Mouse (Mus musculus) frontal cortex, adult 2 months (tissue): ENCODE data around the gene 4933417A18Rik. TPM values are rescaled to one million over a fixed set of nuclear protein-coding genes. Genes with fewer than 3 reads are reported as not detected.
"Not testable (repeated sequence)": the region's sequence is repeated elsewhere in the genome, so short reads cannot be mapped to it uniquely, and the experiment has no call there.

ENCODE experiments used
- DNase-seq, 2 experiments: peaks; one replicate each; pipeline ENCODE4 v3.0.0; 2022; ENCODE audit warnings: low spot score in 1 of 2; ENCODE audit errors: extremely low spot score in 1 of 2
- polyA plus RNA-seq: library from polyadenylated mRNA; depleted of rRNA; stranded (reverse); fragments of >200 nt; gene quantifications from 2 replicates; pipeline ENCODE4 v1.2.3, GENCODE M21; 2012; rRNA removed

Gene 4933417A18Rik
- polyA plus RNA-seq, result not detected in 2 replicates

GRCm38 (mm10) chr13:34924210-34924609, at the start of gene 4933417A18Rik, which contains the start of gene Fam217a:
TSS of gene 4933417A18Rik (plus strand) at chr13:34924409.
TSS of gene Fam217a (minus strand) at chr13:34924310.
- DNase-seq, result no peak

- not testable (repeated sequence) for DNase-seq
These were observed 49.5 kb upstream of the 4933417A18Rik start for GRCm38 (mm10) chr13:34874736-34875135.

- DNase-seq, result peak; percentile 85 to 95
These were observed 49.0 kb upstream of the 4933417A18Rik start, which contains the start of gene Prpf4b for GRCm38 (mm10) chr13:34875166-34875710. TSS of gene Prpf4b (plus strand) at chr13:34875302.

GRCm38 (mm10) chr13:34875741-34876445, 48.3 kb upstream of the 4933417A18Rik start:
- DNase-seq, result peak in 1 of 2 experiments; percentile 8

- no peak for DNase-seq
These were observed 47.7 kb upstream of the 4933417A18Rik start for GRCm38 (mm10) chr13:34876481-34876880.

GRCm38 (mm10) chr13:34892871-34893270, 31.3 kb upstream of the 4933417A18Rik start:
- no peak for DNase-seq

GRCm38 (mm10) chr13:34914614-34915013, 9.6 kb upstream of the 4933417A18Rik start:
- DNase-seq, result no peak

GRCm38 (mm10) chr13:34916520-34917167, 7.6 kb upstream of the 4933417A18Rik start:
- no peak for DNase-seq

- peak in 1 of 2 experiments; percentile 43 for DNase-seq
These were observed 10.9 kb downstream of the 4933417A18Rik start for GRCm38 (mm10) chr13:34934931-34935644.

GRCm38 (mm10) chr13:34942370-34942769, 18.2 kb downstream of the 4933417A18Rik start:
- DNase-seq, result peak in 1 of 2 experiments; percentile 16

GRCm38 (mm10) chr13:34951437-34951836, 27.2 kb downstream of the 4933417A18Rik start:
- not testable (repeated sequence) for DNase-seq

- no peak for DNase-seq
These were observed 32.7 kb downstream of the 4933417A18Rik start for GRCm38 (mm10) chr13:34956901-34957300.

GRCm38 (mm10) chr13:34958158-34958557, 33.9 kb downstream of the 4933417A18Rik start:
- DNase-seq, result not testable (repeated sequence)

- no peak for DNase-seq
These were observed 37.0 kb downstream of the 4933417A18Rik start for GRCm38 (mm10) chr13:34960996-34961770.

GRCm38 (mm10) chr13:34963511-34964397, 39.5 kb downstream of the 4933417A18Rik start, which contains the start of gene Eci3:
TSS of gene Eci3 (minus strand) at chr13:34963810.
- DNase-seq, result no peak

GRCm38 (mm10) chr13:34964419-34964818, 40.2 kb downstream of the 4933417A18Rik start:
- no peak for DNase-seq

GRCm38 (mm10) chr13:34964866-34965265, 40.7 kb downstream of the 4933417A18Rik start:
- DNase-seq, result no peak

GRCm38 (mm10) chr13:34965647-34966046, 41.4 kb downstream of the 4933417A18Rik start:
- not testable (repeated sequence) for DNase-seq

GRCm38 (mm10) chr13:34972456-34972855, 48.2 kb downstream of the 4933417A18Rik start:
- not testable (repeated sequence) for DNase-seq
